ENCODE assay signal across 17 mouse cellular contexts in genomic region chr10:20209609-20210341, GRCm38 (mm10).
A peak's percentile ranks its signal among the peaks of the same experiment; 100 is the strongest.
DNase-seq lines count a peak whose midpoint lies in the region; ATAC-seq and TF ChIP-seq lines count a peak whose summit lies in the region.
"Had no signal": no experiment of that assay in that cellular context is flagged by ENCODE, and none has a peak within 500 bp of the region (broad histone marks: within the 10 kb centered on the region; RNA-seq: fewer than 3 reads in every experiment).

No protein-coding gene starts in this region.

- H3K36me3 ChIP-seq in kidney, embryonic 15.5 days, result no peaks in the 10 kb centered on the region
- H3K36me3 ChIP-seq in intestine, embryonic 15.5 days, result no peaks in the 10 kb centered on the region
- H3K36me3 ChIP-seq in small intestine, adult 2 months (ENCODE audit: control insufficient read depth, insufficient read depth, low read length), result 0 out of 2 replicates have a peak, but pooled peaks cover 1% of the 10 kb centered on the region
- no peaks in the 10 kb centered on the region for H3K36me3 ChIP-seq in heart, embryonic 10.5 days
- H3K36me3 ChIP-seq: forebrain, embryonic 10.5 days had no signal

- H3K27ac ChIP-seq in kidney, embryonic 15.5 days, result peak overlapping the region; percentile 77
- H3K27ac ChIP-seq in intestine, embryonic 15.5 days, result peak overlapping the region; percentile 86
- H3K27ac ChIP-seq in small intestine, adult 2 months (ENCODE audit: insufficient read depth, low read depth, low read length), result peak overlapping the region; percentile 72
- no peak overlapping the region for H3K27ac ChIP-seq in heart, embryonic 10.5 days
- H3K27ac ChIP-seq: forebrain, embryonic 10.5 days; gastrocnemius, adult 2 months; hindbrain, embryonic 14.5 days had no signal

- TF ChIP-seq CTCF in small intestine, adult 2 months (IDR thresholded peaks at IDR 0.05; ENCODE audit: extremely low read depth, insufficient read length, insufficient replicate concordance, low read depth, low read length), result no peak

- no peak overlapping the region for H3K9ac ChIP-seq in kidney, embryonic 15.5 days
- no peak overlapping the region for H3K9ac ChIP-seq in intestine, embryonic 15.5 days
- H3K9ac ChIP-seq: hindbrain, embryonic 14.5 days had no signal

- no peak overlapping the region for H3K4me3 ChIP-seq in kidney, embryonic 15.5 days (replicated peaks)
- H3K4me3 ChIP-seq in intestine, embryonic 15.5 days (replicated peaks), result no peak overlapping the region
- no peak overlapping the region for H3K4me3 ChIP-seq in small intestine, adult 2 months (ENCODE audit: low read depth, low read length)
- H3K4me3 ChIP-seq in heart, embryonic 10.5 days, result no peak overlapping the region
- H3K4me3 ChIP-seq: forebrain, embryonic 10.5 days; gastrocnemius, adult 2 months had no signal

- peaks cover 17% of the 10 kb centered on the region for H3K4me1 ChIP-seq in kidney, embryonic 15.5 days
- 0 out of 2 replicates have a peak, but pooled peaks cover 2% of the 10 kb centered on the region for H3K4me1 ChIP-seq in intestine, embryonic 15.5 days (replicated peaks)
- H3K4me1 ChIP-seq in small intestine, adult 2 months (ENCODE audit: control insufficient read depth, insufficient read depth, insufficient read length, low read length), result peaks cover 12% of the 10 kb centered on the region
- H3K4me1 ChIP-seq in heart, embryonic 10.5 days, result peaks cover 6% of the 10 kb centered on the region; the same call in 1 of the 2 replicates

- no peak for DNase-seq in cerebellum, adult 9-10 months
- no peak for DNase-seq in kidney, adult 18-20 months
- DNase-seq in heart, embryonic 10.5 days (ENCODE audit: low spot score), result no peak
- DNase-seq: adrenal gland, postnatal 10 days; cerebellum, adult 11-12 months; cerebellum, adult 9-11 months; cerebellum, postnatal 36 days; gastrocnemius, adult 2 months; gastrocnemius, postnatal 25 days; heart, postnatal 10 days had no signal

- no peak overlapping the region for H3K4me2 ChIP-seq in kidney, embryonic 15.5 days
- H3K4me2 ChIP-seq in intestine, embryonic 15.5 days (replicated peaks), result no peak overlapping the region
- H3K4me2 ChIP-seq: hindbrain, embryonic 14.5 days had no signal

- 80% methylated on average over 5 of the region's 5 CpGs for WGBS in kidney, embryonic 15.5 days
- 65% methylated on average over 5 of the region's 5 CpGs for WGBS in intestine, embryonic 15.5 days
- 32% methylated on average over 5 of the region's 5 CpGs for WGBS in small intestine, adult 2 months
- WGBS in heart, embryonic 10.5 days, result 86% methylated on average over 5 of the region's 5 CpGs

- H3K9me3 ChIP-seq in kidney, embryonic 15.5 days (replicated peaks), result no peaks in the 10 kb centered on the region
- H3K9me3 ChIP-seq in intestine, embryonic 15.5 days, result no peaks in the 10 kb centered on the region
- H3K9me3 ChIP-seq in heart, embryonic 10.5 days, result no peaks in the 10 kb centered on the region
- H3K9me3 ChIP-seq: forebrain, embryonic 10.5 days had no signal

- peak; percentile 52; the same call in 1 of the 2 replicates for ATAC-seq in cerebellum, adult (ENCODE audit: insufficient number of reproducible peaks, low FRiP score, low TSS enrichment)
- no peak for ATAC-seq in kidney, embryonic 15.5 days (replicated peaks; ENCODE audit: low FRiP score)
- peak; percentile 54 for ATAC-seq in intestine, embryonic 15.5 days
- ATAC-seq: forebrain, embryonic 14.5 days had no signal

- no peak for TF ChIP-seq POLR2A in small intestine, adult 2 months (IDR thresholded peaks at IDR 0.05; ENCODE audit: low read depth, low read length)

- H3K27me3 ChIP-seq in kidney, embryonic 15.5 days, result no peaks in the 10 kb centered on the region
- no peaks in the 10 kb centered on the region for H3K27me3 ChIP-seq in intestine, embryonic 15.5 days (replicated peaks)
- H3K27me3 ChIP-seq in small intestine, adult 2 months (ENCODE audit: control insufficient read depth, insufficient read depth, low read length), result no peaks in the 10 kb centered on the region
- no peaks in the 10 kb centered on the region for H3K27me3 ChIP-seq in heart, embryonic 10.5 days (ENCODE audit: insufficient read depth, poor library complexity, severe bottlenecking)
